Mouse (Mus musculus) intestine, embryonic 14.5 days (tissue): ENCODE results near the gene Camta2. TPM values are rescaled to one million over a fixed set of nuclear protein-coding genes. Genes with fewer than 3 reads are reported as not detected.

ENCODE experiments used
- ATAC-seq: fragments of 200-750 bp; cut with Nextera tagmentation; replicated peaks from 2 replicates; pipeline ENCODE4 v1.8.0; 2017; ENCODE audit warnings: low read depth, moderate number of reproducible peaks, moderate TSS enrichment, moderate library complexity; ENCODE audit not compliant: low FRiP score, low TSS enrichment
- DNase-seq: peaks from one replicate; pipeline ENCODE4 v3.0.0-alpha.2; 2018; ENCODE audit warnings: low spot score
- H3K27ac ChIP-seq: fragments of 300-500 bp; sonication (generic); 2 replicates; pipeline ENCODE4 v1.5.1; 2014; ENCODE audit warnings: low read depth, mild to moderate bottlenecking, control low read depth
- H3K27me3 ChIP-seq: fragments of 300-500 bp; sonication (generic); replicated peaks from 2 replicates; pipeline ENCODE4 v1.6.1; 2014; ENCODE audit warnings: low read length, control low read depth; ENCODE audit not compliant: control insufficient read depth, insufficient read depth
- H3K36me3 ChIP-seq: fragments of 300-500 bp; sonication (generic); 2 replicates; pipeline ENCODE4 v1.6.1; 2014; ENCODE audit warnings: low read length, control low read depth; ENCODE audit not compliant: control insufficient read depth, insufficient read depth
- H3K4me1 ChIP-seq: fragments of 300-500 bp; sonication (generic); replicated peaks from 2 replicates; pipeline ENCODE4 v1.6.1; 2014; ENCODE audit warnings: low read length, control low read depth, mixed read lengths; ENCODE audit not compliant: control insufficient read depth, insufficient read depth
- H3K4me2 ChIP-seq: fragments of 300-500 bp; sonication (generic); 2 replicates; pipeline ENCODE4 v1.6.1; 2014; ENCODE audit warnings: low read length
- H3K4me3 ChIP-seq: fragments of 300-500 bp; sonication (generic); 2 replicates; pipeline ENCODE4 v1.5.1; 2014; ENCODE audit warnings: low read depth, low read length, control low read depth, mixed read lengths
- H3K9ac ChIP-seq: fragments of 300-500 bp; sonication (generic); 2 replicates; pipeline ENCODE4 v1.6.1; 2014; ENCODE audit warnings: mild to moderate bottlenecking, low read length
- H3K9me3 ChIP-seq: fragments of 300-500 bp; sonication (generic); 2 replicates; pipeline ENCODE4 v1.6.1; 2016; ENCODE audit warnings: low read length, control low read depth; ENCODE audit not compliant: control insufficient read depth
- WGBS: fragments of 180-500 bp; shearing (Covaris S2); extraction: QIAGEN DNeasy Blood & Tissue Kit; methylation state at CpG from one replicate; pipeline ENCODE4 v1.1.7; 2014; 5-methylcytosine and 5-hydroxymethylcytosine counted together
- polyA plus RNA-seq: library from polyadenylated mRNA; unstranded; fragments of >200 nt; fragmentation: Nextera tagmentation; extraction: Ambion mirVana; gene quantifications from 2 replicates; pipeline ENCODE4 v1.2.1, GENCODE M21; 2014

The Camta2 gene
- polyA plus RNA-seq, 1 experiment from 2014 or later = 16.2 TPM

GRCm38 (mm10) chr11:70645461-70646258 lies 42.2 kb downstream of the Camta2 start:
- WGBS = 90% methylated on average over 12 of the region's 12 CpGs
- no peak for DNase-seq
- Histone ChIP-seq H3K9me3 (no peaks in the 10 kb centered on the region), H3K36me3 (peaks cover 49% of the 10 kb centered on the region), H3K4me2 (peak overlapping the region; percentile 96), H3K27ac (peak overlapping the region; percentile 74; the same call in 1 of the 2 replicates), H3K4me3 (peak overlapping the region; percentile 77), H3K4me1 (peaks cover 30% of the 10 kb centered on the region), H3K27me3 (no peaks in the 10 kb centered on the region), H3K9ac (peak overlapping the region; percentile 82)
- ATAC-seq = no peak

GRCm38 (mm10) chr11:70644564-70645103 lies 43.3 kb downstream of the Camta2 start:
- peaks cover 39% of the 10 kb centered on the region for H3K36me3 ChIP-seq
- no peak overlapping the region for H3K9ac ChIP-seq
- no peak for ATAC-seq
- peaks cover 27% of the 10 kb centered on the region for H3K4me1 ChIP-seq
- no peak overlapping the region for H3K4me3 ChIP-seq
- H3K27me3 ChIP-seq = no peaks in the 10 kb centered on the region
- DNase-seq = no peak
- H3K27ac ChIP-seq = no peak overlapping the region
- H3K9me3 ChIP-seq = no peaks in the 10 kb centered on the region
- WGBS = 96% methylated on average over 8 of the region's 8 CpGs
- no peak overlapping the region for H3K4me2 ChIP-seq

GRCm38 (mm10) chr11:70643051-70643450 lies 44.9 kb downstream of the Camta2 start:
- no peak overlapping the region for H3K9ac ChIP-seq
- ATAC-seq (no peak), DNase-seq (no peak)
- H3K4me1 ChIP-seq = peaks cover 12% of the 10 kb centered on the region
- H3K9me3 ChIP-seq = no peaks in the 10 kb centered on the region
- H3K27me3 ChIP-seq = no peaks in the 10 kb centered on the region
- H3K36me3 ChIP-seq = peaks cover 24% of the 10 kb centered on the region
- no peak overlapping the region for H3K27ac ChIP-seq
- WGBS = 89% methylated on average over 6 of the region's 6 CpGs
- no peak overlapping the region for H3K4me2 ChIP-seq
- H3K4me3 ChIP-seq = no peak overlapping the region

GRCm38 (mm10) chr11:70641241-70641640 lies 46.7 kb downstream of the Camta2 start:
- WGBS = 83% methylated on average over 7 of the region's 7 CpGs
- Histone ChIP-seq H3K36me3 (peaks cover 24% of the 10 kb centered on the region), H3K9me3 (no peaks in the 10 kb centered on the region)

GRCm38 (mm10) chr11:70639976-70640375 lies 47.9 kb downstream of the Camta2 start:
- DNase-seq (no peak), ATAC-seq (no peak)
- Histone ChIP-seq H3K27ac (no peak overlapping the region), H3K4me1 (no peaks in the 10 kb centered on the region), H3K4me2 (no peak overlapping the region), H3K4me3 (no peak overlapping the region), H3K9me3 (no peaks in the 10 kb centered on the region), H3K36me3 (peaks cover 16% of the 10 kb centered on the region), H3K9ac (no peak overlapping the region), H3K27me3 (no peaks in the 10 kb centered on the region)
- 81% methylated on average over 8 of the region's 8 CpGs for WGBS

More at GRCm38 (mm10) chr11:70641241-70641640, 46.7 kb downstream of the Camta2 start:
- DNase-seq (no peak), ATAC-seq (no peak)
- H3K4me1 ChIP-seq = peaks cover 9% of the 10 kb centered on the region
- H3K27me3 ChIP-seq = no peaks in the 10 kb centered on the region
- no peak overlapping the region for H3K9ac ChIP-seq
- no peak overlapping the region for H3K4me3 ChIP-seq
- H3K27ac ChIP-seq = no peak overlapping the region
- H3K4me2 ChIP-seq = no peak overlapping the region

GRCm38 (mm10) chr11:70638714-70639278 lies 49.1 kb downstream of the Camta2 start, which contains the start of gene Gp1ba:
TSS of gene Gp1ba (plus strand) at chr11:70639122.
- no peak for DNase-seq
- Histone ChIP-seq H3K27me3 (no peaks in the 10 kb centered on the region), H3K4me2 (no peak within 1 kb of the TSS), H3K9me3 (no peaks in the 10 kb centered on the region), H3K4me3 (no peak within 1 kb of the TSS), H3K36me3 (peaks cover 5% of the 10 kb centered on the region; the same call in 1 of the 2 replicates), H3K4me1 (no peaks in the 10 kb centered on the region), H3K27ac (no peak within 1 kb of the TSS), H3K9ac (no peak within 1 kb of the TSS)
- 28% methylated on average over 5 of the region's 5 CpGs for WGBS
- ATAC-seq = no peak

- ATAC-seq (no peak), DNase-seq (no peak)
- Histone ChIP-seq H3K9ac (no peak overlapping the region), H3K27me3 (no peaks in the 10 kb centered on the region), H3K4me3 (no peak overlapping the region), H3K4me1 (no peaks in the 10 kb centered on the region), H3K27ac (no peak overlapping the region), H3K9me3 (no peaks in the 10 kb centered on the region), H3K4me2 (no peak overlapping the region), H3K36me3 (no peaks in the 10 kb centered on the region; the same call in 1 of the 2 replicates)
- WGBS = 95% methylated on average over 1 of the region's 1 CpGs
Observed at GRCm38 (mm10) chr11:70638293-70638692, 49.6 kb downstream of the Camta2 start.

GRCm38 (mm10) chr11:70637764-70638163 lies 50.1 kb downstream of the Camta2 start:
- H3K4me1 ChIP-seq = no peaks in the 10 kb centered on the region
- H3K9me3 ChIP-seq = no peaks in the 10 kb centered on the region
- ATAC-seq = no peak
- no peak overlapping the region for H3K9ac ChIP-seq
- H3K36me3 ChIP-seq = no peaks in the 10 kb centered on the region
- H3K27ac ChIP-seq = no peak overlapping the region
- H3K27me3 ChIP-seq = no peaks in the 10 kb centered on the region
- no peak overlapping the region for H3K4me2 ChIP-seq
- H3K4me3 ChIP-seq = no peak overlapping the region
- DNase-seq = no peak
- WGBS = 100% methylated on average over 1 of the region's 1 CpGs
